Mouse (Mus musculus) liver, adult 2 months (tissue): ENCODE measurements at regions not wholly inside any gene's neighbourhood (a gene's known extent, or its start where the extent isn't known, plus 50 kb on each side); places are given as distances from the start of the nearest gene placed in this dataset.

Experiments used
- CTCF ChIP-seq: fragments of 200-500 bp; IDR thresholded peaks from 2 replicates; pipeline ENCODE4 v1.5.1; 2011; ENCODE audit warnings: low read depth, low read length, control low read depth
- POLR2A ChIP-seq: fragments of 200-500 bp; IDR thresholded peaks from 2 replicates; pipeline ENCODE4 v1.6.1; 2011; ENCODE audit warnings: low read length, control low read depth; ENCODE audit not compliant: insufficient read depth; ENCODE audit errors: extremely low read depth

GRCm38 (mm10) chr1:78602039-78602438, 55.6 kb upstream of the Acsl3 start:
- TF ChIP-seq POLR2A (no peak), CTCF (no peak)
